Mouse (Mus musculus) stomach, postnatal 0 days (tissue): ENCODE measurements around the gene Kctd3.

Experiments used
- CTCF ChIP-seq: IDR thresholded peaks from 2 replicates; pipeline ENCODE4 v1.5.1; 2016; ENCODE audit warnings: antibody characterized with exemption, low read depth, mild to moderate bottlenecking, moderate library complexity
- EP300 ChIP-seq: optimal IDR thresholded peaks from 2 replicates; pipeline ENCODE3; 2016; ENCODE audit warnings: antibody characterized with exemption

GRCm38 (mm10) chr1:189048331-189048730 is 40.7 kb upstream of the Kctd3 start:
- no peak for TF ChIP-seq CTCF
- no peak for TF ChIP-seq EP300
